Mouse (Mus musculus) lung, embryonic 14.5 days (tissue): Measurements from ENCODE around the gene Nxpe5. TPM values are rescaled to one million over a fixed set of nuclear protein-coding genes. Genes with fewer than 3 reads are reported as not detected.

ENCODE experiments used
- ATAC-seq: fragments of 200-750 bp; cut with Nextera tagmentation; 2 replicates; pipeline ENCODE4 v1.8.0; 2017; ENCODE audit warnings: mild to moderate bottlenecking, moderate TSS enrichment, moderate library complexity; ENCODE audit not compliant: insufficient read depth
- DNase-seq: peaks from one replicate; pipeline ENCODE4 v3.0.0-alpha.2; 2015
- H3K27ac ChIP-seq: fragments of 300-500 bp; sonication (generic); 2 replicates; pipeline ENCODE4 v1.5.1; 2014; ENCODE audit warnings: low read depth, mild to moderate bottlenecking, moderate library complexity
- H3K27me3 ChIP-seq: fragments of 300-500 bp; sonication (generic); 2 replicates; pipeline ENCODE4 v1.6.1; 2014; ENCODE audit warnings: low read length, control low read depth; ENCODE audit not compliant: insufficient read depth
- H3K36me3 ChIP-seq: fragments of 300-500 bp; sonication (generic); 2 replicates; pipeline ENCODE4 v1.6.1; 2014; ENCODE audit warnings: control low read depth; ENCODE audit not compliant: insufficient read depth
- H3K4me1 ChIP-seq: fragments of 300-500 bp; sonication (generic); 2 replicates; pipeline ENCODE4 v1.6.1; 2014; ENCODE audit warnings: antibody characterized with exemption, control low read depth; ENCODE audit not compliant: insufficient read depth
- H3K4me2 ChIP-seq: fragments of 300-500 bp; sonication (generic); 2 replicates; pipeline ENCODE4 v1.6.1; 2014; ENCODE audit warnings: mild to moderate bottlenecking
- H3K4me3 ChIP-seq: fragments of 300-500 bp; sonication (generic); 2 replicates; pipeline ENCODE4 v1.5.1; 2014; ENCODE audit warnings: low read depth, low read length
- H3K9ac ChIP-seq: fragments of 300-500 bp; sonication (generic); 2 replicates; pipeline ENCODE4 v1.6.1; 2014
- H3K9me3 ChIP-seq: fragments of 300-500 bp; sonication (generic); 2 replicates; pipeline ENCODE4 v1.6.1; 2016; ENCODE audit warnings: low read depth, low read length, control low read depth
- CTCF ChIP-seq: IDR thresholded peaks from 2 replicates; pipeline ENCODE4 v1.5.1; 2016; ENCODE audit warnings: antibody characterized with exemption, low read depth
- WGBS: fragments of 180-500 bp; shearing (Covaris S2); extraction: QIAGEN DNeasy Blood & Tissue Kit; methylation state at CpG from one replicate; pipeline ENCODE4 v1.1.7; 2014; 5-methylcytosine and 5-hydroxymethylcytosine counted together
- polyA plus RNA-seq: library from polyadenylated mRNA; unstranded; fragments of >200 nt; fragmentation: Nextera tagmentation; extraction: Ambion mirVana; gene quantifications from 2 replicates; pipeline ENCODE4 v1.2.1, GENCODE M21; 2014

Nxpe5 gene
- polyA plus RNA-seq, 1 experiment from 2014 or later, result not detected

GRCm38 (mm10) chr5:138226491-138226890, 793 bp downstream of the Nxpe5 start:
- no peak for DNase-seq
- H3K9ac ChIP-seq, result no peak overlapping the region
- no peak for ATAC-seq
- no peaks in the 10 kb centered on the region for H3K4me1 ChIP-seq
- no peak overlapping the region for H3K4me3 ChIP-seq
- TF ChIP-seq CTCF, result no peak
- no peaks in the 10 kb centered on the region for H3K36me3 ChIP-seq
- H3K9me3 ChIP-seq, result no peaks in the 10 kb centered on the region
- no peaks in the 10 kb centered on the region for H3K27me3 ChIP-seq
- H3K4me2 ChIP-seq, result no peak overlapping the region
- 74% methylated on average over 4 of the region's 4 CpGs for WGBS
- H3K27ac ChIP-seq, result no peak overlapping the region

GRCm38 (mm10) chr5:138227367-138227766, 1.7 kb downstream of the Nxpe5 start:
- TF ChIP-seq CTCF, result no peak
- no peak overlapping the region for H3K4me3 ChIP-seq
- H3K36me3 ChIP-seq, result no peaks in the 10 kb centered on the region
- H3K27me3 ChIP-seq, result no peaks in the 10 kb centered on the region
- no peak overlapping the region for H3K4me2 ChIP-seq
- 58% methylated on average over 2 of the region's 2 CpGs for WGBS
- no peak overlapping the region for H3K9ac ChIP-seq
- no peak overlapping the region for H3K27ac ChIP-seq
- no peaks in the 10 kb centered on the region for H3K4me1 ChIP-seq
- peak; percentile 3 for DNase-seq
- no peaks in the 10 kb centered on the region for H3K9me3 ChIP-seq
- no peak for ATAC-seq

- H3K4me2 ChIP-seq, result no peak overlapping the region
- DNase-seq (peak; percentile 22), ATAC-seq (no peak)
- no peaks in the 10 kb centered on the region for H3K36me3 ChIP-seq
- no peaks in the 10 kb centered on the region for H3K9me3 ChIP-seq
- no peak overlapping the region for H3K9ac ChIP-seq
- H3K4me3 ChIP-seq, result no peak overlapping the region
- H3K4me1 ChIP-seq, result no peaks in the 10 kb centered on the region
- no peaks in the 10 kb centered on the region for H3K27me3 ChIP-seq
- 46% methylated on average over 3 of the region's 3 CpGs for WGBS
- peak; percentile 45 for TF ChIP-seq CTCF
- H3K27ac ChIP-seq, result no peak overlapping the region
Observed at GRCm38 (mm10) chr5:138228026-138228425, 2.3 kb downstream of the Nxpe5 start.

- DNase-seq (no peak), ATAC-seq (no peak)
- 90% methylated on average over 3 of the region's 3 CpGs for WGBS
- Histone ChIP-seq H3K4me1 (no peaks in the 10 kb centered on the region), H3K4me2 (no peak overlapping the region), H3K9ac (no peak overlapping the region), H3K36me3 (no peaks in the 10 kb centered on the region), H3K27me3 (no peaks in the 10 kb centered on the region), H3K27ac (no peak overlapping the region), H3K9me3 (no peaks in the 10 kb centered on the region), H3K4me3 (no peak overlapping the region)
- no peak for TF ChIP-seq CTCF
Observed at GRCm38 (mm10) chr5:138229511-138229910, 3.8 kb downstream of the Nxpe5 start.

- Histone ChIP-seq H3K4me2 (no peak overlapping the region), H3K27ac (no peak overlapping the region), H3K4me1 (no peaks in the 10 kb centered on the region), H3K9ac (no peak overlapping the region), H3K27me3 (no peaks in the 10 kb centered on the region), H3K36me3 (no peaks in the 10 kb centered on the region), H3K9me3 (no peaks in the 10 kb centered on the region), H3K4me3 (no peak overlapping the region)
- DNase-seq (no peak), ATAC-seq (no peak)
- WGBS, result 77% methylated on average over 2 of the region's 2 CpGs
- no peak for TF ChIP-seq CTCF
Observed at GRCm38 (mm10) chr5:138233778-138234177, 8.1 kb downstream of the Nxpe5 start.

GRCm38 (mm10) chr5:138234224-138234623, 8.5 kb downstream of the Nxpe5 start:
- H3K9ac ChIP-seq, result no peak overlapping the region
- H3K4me2 ChIP-seq, result no peak overlapping the region
- DNase-seq (no peak), ATAC-seq (no peak)
- H3K27ac ChIP-seq, result no peak overlapping the region
- no peaks in the 10 kb centered on the region for H3K4me1 ChIP-seq
- no peaks in the 10 kb centered on the region for H3K9me3 ChIP-seq
- H3K36me3 ChIP-seq, result no peaks in the 10 kb centered on the region
- no peaks in the 10 kb centered on the region for H3K27me3 ChIP-seq
- H3K4me3 ChIP-seq, result no peak overlapping the region
- no peak for TF ChIP-seq CTCF

- ATAC-seq, result no peak
- DNase-seq, result peak; percentile 31
Observed at GRCm38 (mm10) chr5:138241511-138241910, 15.8 kb downstream of the Nxpe5 start.

GRCm38 (mm10) chr5:138251144-138251543, 25.4 kb downstream of the Nxpe5 start:
- no peak for ATAC-seq
- WGBS, result 85% methylated on average over 12 of the region's 12 CpGs

More at GRCm38 (mm10) chr5:138241511-138241910, 15.8 kb downstream of the Nxpe5 start:
- Histone ChIP-seq H3K4me2 (no peak overlapping the region), H3K27ac (no peak overlapping the region), H3K4me1 (no peaks in the 10 kb centered on the region), H3K36me3 (no peaks in the 10 kb centered on the region), H3K9me3 (no peaks in the 10 kb centered on the region), H3K27me3 (no peaks in the 10 kb centered on the region), H3K9ac (no peak overlapping the region), H3K4me3 (no peak overlapping the region)
- 24% methylated on average over 2 of the region's 2 CpGs for WGBS
- TF ChIP-seq CTCF, result no peak

More at GRCm38 (mm10) chr5:138251144-138251543, 25.4 kb downstream of the Nxpe5 start:
- no peak for TF ChIP-seq CTCF
- no peaks in the 10 kb centered on the region for H3K9me3 ChIP-seq
- H3K4me1 ChIP-seq, result no peaks in the 10 kb centered on the region
- H3K4me2 ChIP-seq, result no peak overlapping the region
- H3K36me3 ChIP-seq, result no peaks in the 10 kb centered on the region
- no peak overlapping the region for H3K9ac ChIP-seq
- H3K27me3 ChIP-seq, result no peaks in the 10 kb centered on the region
- no peak for DNase-seq
- H3K27ac ChIP-seq, result no peak overlapping the region
- H3K4me3 ChIP-seq, result no peak overlapping the region
